Mouse (Mus musculus) limb, embryonic 12.5 days (tissue): ENCODE results near the gene Wdr24. TPM values are rescaled to one million over a fixed set of nuclear protein-coding genes. Genes with fewer than 3 reads are reported as not detected.
"Not testable (repeated sequence)": the region's sequence is repeated elsewhere in the genome, so short reads cannot be mapped to it uniquely, and the experiment has no call there.

Experiments
- ATAC-seq: fragments of 200-750 bp; cut with Nextera tagmentation; 2 replicates; pipeline ENCODE4 v1.8.0; 2017; ENCODE audit warnings: low read depth, moderate TSS enrichment; ENCODE audit not compliant: insufficient number of reproducible peaks, insufficient read depth, low FRiP score, low TSS enrichment
- H3K27ac ChIP-seq: fragments of 300-500 bp; sonication (generic); 2 replicates; pipeline ENCODE4 v1.5.1; 2016; ENCODE audit warnings: mild to moderate bottlenecking, moderate library complexity
- H3K27me3 ChIP-seq: fragments of 300-500 bp; sonication (generic); 2 replicates; pipeline ENCODE4 v1.6.1; 2016; ENCODE audit warnings: mild to moderate bottlenecking, moderate library complexity
- H3K36me3 ChIP-seq: fragments of 300-500 bp; sonication (generic); 2 replicates; pipeline ENCODE4 v1.6.1; 2016; ENCODE audit warnings: mild to moderate bottlenecking, moderate library complexity
- H3K4me1 ChIP-seq: fragments of 300-500 bp; sonication (generic); replicated peaks from 2 replicates; pipeline ENCODE4 v1.6.1; 2016
- H3K4me2 ChIP-seq: fragments of 300-500 bp; sonication (generic); 2 replicates; pipeline ENCODE4 v1.6.1; 2016; ENCODE audit warnings: mild to moderate bottlenecking, moderate library complexity
- H3K4me3 ChIP-seq: fragments of 300-500 bp; sonication (generic); replicated peaks from 2 replicates; pipeline ENCODE4 v1.5.1; 2016; ENCODE audit warnings: mild to moderate bottlenecking
- H3K9ac ChIP-seq: fragments of 300-500 bp; sonication (generic); replicated peaks from 2 replicates; pipeline ENCODE4 v1.6.1; 2016; ENCODE audit warnings: mild to moderate bottlenecking, moderate library complexity
- H3K9me3 ChIP-seq: fragments of 300-500 bp; sonication (generic); 2 replicates; pipeline ENCODE4 v1.6.1; 2016; ENCODE audit warnings: mild to moderate bottlenecking, moderate library complexity
- WGBS: fragments of 180-500 bp; shearing (Covaris S2); methylation state at CpG from one replicate; pipeline ENCODE4 v1.1.7; 2016; 5-methylcytosine and 5-hydroxymethylcytosine counted together
- polyA plus RNA-seq: library from polyadenylated mRNA; unstranded; fragments of >200 nt; fragmentation: Nextera tagmentation; extraction: Ambion mirVana; gene quantifications from 2 replicates; pipeline ENCODE4 v1.2.1, GENCODE M21; 2016

Wdr24 gene
- polyA plus RNA-seq, 1 experiment from 2014 or later: 30.9 TPM

DNA sequence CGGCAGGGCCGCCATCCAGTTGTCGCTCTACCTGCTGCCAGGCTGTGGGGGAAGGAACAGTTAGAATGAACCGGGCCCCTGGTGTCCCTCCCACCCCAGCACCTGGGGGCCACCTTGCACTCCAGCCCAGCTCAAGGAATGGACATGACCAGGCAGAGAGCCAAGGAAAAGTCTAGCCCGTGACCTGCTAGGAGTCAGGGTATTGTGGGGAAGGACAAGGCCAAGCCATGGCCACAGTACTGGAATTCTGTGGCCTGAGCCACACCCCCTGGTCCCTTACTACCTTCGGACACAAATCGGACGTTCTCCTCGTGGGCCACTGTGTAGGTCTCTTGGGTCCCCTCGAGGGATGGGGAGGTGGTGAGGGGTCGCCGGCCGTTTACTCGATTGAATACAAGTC is 40.9 kb downstream of the Wdr24 start:
- no peak overlapping the region for H3K4me3 ChIP-seq
- peaks cover 34% of the 10 kb centered on the region for H3K4me1 ChIP-seq
- no peaks in the 10 kb centered on the region for H3K36me3 ChIP-seq
- H3K27me3 ChIP-seq: no peaks in the 10 kb centered on the region
- WGBS: 91% methylated on average over 14 of the region's 14 CpGs
- no peak overlapping the region for H3K9ac ChIP-seq
- no peaks in the 10 kb centered on the region for H3K9me3 ChIP-seq
- no peak overlapping the region for H3K4me2 ChIP-seq
- ATAC-seq: no peak
- no peak overlapping the region for H3K27ac ChIP-seq

DNA sequence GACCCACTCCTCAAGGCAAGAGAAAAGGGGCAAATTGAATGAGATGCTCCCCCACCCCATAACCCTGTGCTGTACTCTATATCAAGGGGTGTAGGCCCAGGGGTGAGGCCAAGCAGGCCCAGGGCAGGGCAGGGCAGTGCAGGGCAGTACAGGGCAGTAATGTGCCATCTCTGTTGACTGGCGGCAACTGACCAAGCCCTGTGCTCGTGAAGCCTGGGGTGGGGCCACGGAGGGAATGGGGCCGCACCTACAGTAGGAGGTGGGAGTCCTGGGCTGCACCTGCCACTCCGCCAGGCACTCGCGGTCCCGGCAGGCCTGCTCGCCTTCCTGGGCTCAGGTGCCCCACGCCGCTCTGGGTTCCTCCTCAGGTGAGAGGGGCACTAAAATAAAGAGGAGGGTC is 41.9 kb downstream of the Wdr24 start:
- WGBS: 91% methylated on average over 11 of the region's 11 CpGs
- H3K9me3 ChIP-seq: no peaks in the 10 kb centered on the region
- H3K27me3 ChIP-seq: no peaks in the 10 kb centered on the region
- ATAC-seq: no peak
- no peak overlapping the region for H3K4me2 ChIP-seq
- no peak overlapping the region for H3K4me3 ChIP-seq
- H3K36me3 ChIP-seq: no peaks in the 10 kb centered on the region
- no peak overlapping the region for H3K27ac ChIP-seq
- H3K9ac ChIP-seq: no peak overlapping the region
- peaks cover 31% of the 10 kb centered on the region for H3K4me1 ChIP-seq

DNA sequence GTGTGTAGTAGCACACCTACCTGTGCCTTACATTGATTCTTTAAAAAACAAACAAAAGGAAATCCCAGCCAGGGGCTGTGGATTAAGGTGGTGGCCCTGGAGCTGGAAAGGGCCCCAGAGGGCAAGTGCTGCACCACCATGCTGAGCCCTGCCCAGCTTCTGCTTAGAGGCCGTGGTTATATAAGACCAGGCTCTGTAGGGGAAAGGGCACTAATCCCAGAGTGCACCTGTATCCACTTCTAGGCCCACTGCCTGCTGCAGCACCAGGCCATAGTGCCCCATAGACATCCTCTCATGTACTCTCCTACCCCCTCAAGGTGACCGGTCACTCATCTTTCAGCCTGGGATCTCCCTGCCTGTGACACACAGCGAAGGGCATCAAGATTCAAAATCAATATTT is 42.7 kb downstream of the Wdr24 start:
- Histone ChIP-seq H3K4me3 (no peak overlapping the region), H3K36me3 (no peaks in the 10 kb centered on the region), H3K27me3 (no peaks in the 10 kb centered on the region), H3K9me3 (no peaks in the 10 kb centered on the region), H3K4me2 (no peak overlapping the region), H3K4me1 (peaks cover 23% of the 10 kb centered on the region), H3K27ac (no peak overlapping the region), H3K9ac (no peak overlapping the region)
- WGBS: 89% methylated on average over 3 of the region's 3 CpGs
- ATAC-seq: no peak

DNA sequence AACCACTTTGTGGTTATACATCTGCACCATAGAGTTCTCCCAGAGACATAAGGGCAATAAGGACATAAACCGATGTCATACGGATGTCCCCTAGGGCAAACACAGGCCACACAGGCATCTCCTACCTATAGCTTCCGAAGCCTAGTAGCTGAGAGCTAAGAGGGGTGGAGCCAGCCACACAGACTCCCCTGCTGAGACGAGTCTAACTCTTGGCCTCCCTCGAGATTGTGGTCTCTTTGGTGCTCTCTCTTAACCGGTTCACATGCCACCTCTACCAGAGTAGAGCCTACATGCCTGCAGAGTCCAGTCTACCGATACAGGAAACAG is 44.0 kb downstream of the Wdr24 start:
- Histone ChIP-seq H3K4me2 (peak overlapping the region; percentile 99), H3K9ac (no peak overlapping the region), H3K9me3 (no peaks in the 10 kb centered on the region), H3K4me1 (peaks cover 17% of the 10 kb centered on the region), H3K27me3 (no peaks in the 10 kb centered on the region), H3K27ac (no peak overlapping the region), H3K4me3 (peak overlapping the region; percentile 81), H3K36me3 (no peaks in the 10 kb centered on the region)
- WGBS: 10% methylated on average over 7 of the region's 7 CpGs
- no peak for ATAC-seq

DNA sequence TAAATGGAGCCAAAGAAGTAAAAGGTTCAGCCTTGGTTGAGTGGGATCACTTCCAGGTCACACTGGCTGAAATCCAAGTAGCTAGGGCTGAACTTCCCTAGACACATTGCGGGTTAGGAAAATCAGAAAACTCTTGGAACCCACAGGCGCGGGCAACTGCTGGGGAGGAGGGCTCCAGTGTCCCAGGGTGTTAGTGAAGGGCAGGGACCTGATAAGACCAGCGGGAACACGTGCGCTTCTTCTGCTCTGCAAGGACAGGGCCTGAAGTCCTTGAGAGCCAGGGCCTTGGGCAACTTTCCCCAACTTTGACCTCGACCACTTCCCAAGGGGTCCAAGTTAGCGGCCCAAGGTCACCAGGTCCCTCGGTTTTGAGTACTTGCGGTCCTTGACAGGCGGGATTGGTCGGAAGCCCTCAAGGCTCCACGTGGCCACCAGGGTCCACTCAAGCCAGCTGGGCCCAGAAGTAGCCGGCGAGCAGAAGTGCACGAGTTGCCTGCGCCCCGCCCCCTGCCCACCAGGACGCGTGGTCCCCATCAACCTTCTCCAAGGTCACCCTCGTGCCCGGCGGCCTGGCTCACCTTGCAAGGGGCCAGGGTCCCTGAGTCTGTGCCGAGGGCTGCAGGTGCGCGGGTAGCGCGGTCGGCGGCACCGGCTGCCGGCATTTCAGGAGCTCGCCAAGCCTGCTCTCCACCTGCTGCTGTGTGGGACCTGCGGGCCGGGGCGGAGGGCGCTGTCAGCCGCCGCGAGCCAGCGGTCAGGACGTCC is 44.6 kb downstream of the Wdr24 start:
- H3K4me3 ChIP-seq: peak overlapping the region; percentile 81
- no peaks in the 10 kb centered on the region for H3K36me3 ChIP-seq
- WGBS: 1% methylated on average over 41 of the region's 42 CpGs
- peak overlapping the region; percentile 99 for H3K4me2 ChIP-seq
- no peaks in the 10 kb centered on the region for H3K27me3 ChIP-seq
- H3K9ac ChIP-seq: peak overlapping the region; percentile 69
- no peaks in the 10 kb centered on the region for H3K9me3 ChIP-seq
- ATAC-seq: peak; percentile 29
- H3K4me1 ChIP-seq: peaks cover 17% of the 10 kb centered on the region
- 0 out of 2 replicates have a peak overlapping the region, but pooled peaks have one; percentile 75 for H3K27ac ChIP-seq

DNA sequence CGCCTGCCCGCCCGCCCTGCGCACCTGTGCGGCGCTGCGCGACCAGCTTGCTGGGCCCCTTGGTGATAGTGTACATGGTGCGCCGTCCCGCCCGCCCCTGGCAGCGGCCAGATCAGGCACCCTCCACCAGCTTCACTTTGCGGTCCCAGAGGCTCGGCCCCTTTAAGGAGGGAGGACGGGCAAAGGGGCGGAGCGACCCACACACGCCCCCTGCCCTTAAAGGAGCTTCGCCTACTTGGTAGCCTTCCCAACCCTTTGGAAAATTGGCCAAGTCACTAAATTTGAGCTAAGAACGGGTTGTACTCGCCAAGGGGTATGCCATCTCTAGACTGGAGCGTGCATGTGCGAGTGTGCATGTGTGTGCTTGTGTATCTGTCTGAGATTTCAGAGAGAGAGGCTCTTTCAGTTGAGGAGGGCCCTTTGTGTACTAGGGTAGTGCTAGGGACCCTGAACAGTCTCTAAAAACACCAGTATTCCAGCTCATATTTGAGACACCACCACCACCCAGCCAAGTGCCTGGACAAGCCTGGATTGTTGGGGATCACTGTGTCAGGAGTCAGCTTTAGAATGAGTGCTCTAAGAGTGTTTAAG is 45.3 kb downstream of the Wdr24 start, which contains the start of gene Mcrip2:
TSS of gene Mcrip2 (minus strand) at position 164 of the 591 bp plus-strand sequence.
- peak; percentile 63 for ATAC-seq
- WGBS: under 1% methylated on average over 24 of the region's 24 CpGs
- H3K9ac ChIP-seq: peak within 1 kb of the TSS; percentile 69
- peaks cover 17% of the 10 kb centered on the region for H3K4me1 ChIP-seq
- peak within 1 kb of the TSS; percentile 81 for H3K4me3 ChIP-seq
- H3K27ac ChIP-seq: peak within 1 kb of the TSS; percentile 75
- no peaks in the 10 kb centered on the region for H3K9me3 ChIP-seq
- H3K4me2 ChIP-seq: peak within 1 kb of the TSS; percentile 99
- no peaks in the 10 kb centered on the region for H3K27me3 ChIP-seq
- no peaks in the 10 kb centered on the region for H3K36me3 ChIP-seq

DNA sequence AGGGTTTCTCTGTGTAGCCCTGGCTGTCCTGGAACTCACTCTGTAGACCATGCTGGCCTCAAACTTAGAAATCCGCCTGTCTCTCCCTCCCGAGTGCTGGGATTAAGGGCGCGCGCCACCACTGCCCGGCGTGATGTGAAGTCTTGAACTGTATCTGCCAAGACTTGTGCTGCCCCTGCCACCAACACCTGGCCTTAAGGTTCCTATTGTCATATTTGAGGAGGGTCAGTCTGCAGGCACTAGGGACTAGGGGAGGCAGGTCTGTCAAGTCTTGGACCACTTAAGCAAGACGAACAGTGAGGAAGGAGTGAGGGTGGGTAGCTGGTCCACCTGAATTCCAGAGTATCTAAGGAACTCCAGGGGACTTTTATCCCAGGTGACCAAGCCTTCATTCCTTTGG is 46.1 kb downstream of the Wdr24 start:
- 91% methylated on average over 8 of the region's 8 CpGs for WGBS
- no peak for ATAC-seq
- H3K4me1 ChIP-seq: peaks cover 23% of the 10 kb centered on the region
- no peaks in the 10 kb centered on the region for H3K36me3 ChIP-seq
- H3K27ac ChIP-seq: no peak overlapping the region
- H3K27me3 ChIP-seq: no peaks in the 10 kb centered on the region
- no peak overlapping the region for H3K4me3 ChIP-seq
- no peak overlapping the region for H3K4me2 ChIP-seq
- H3K9ac ChIP-seq: no peak overlapping the region
- no peaks in the 10 kb centered on the region for H3K9me3 ChIP-seq

DNA sequence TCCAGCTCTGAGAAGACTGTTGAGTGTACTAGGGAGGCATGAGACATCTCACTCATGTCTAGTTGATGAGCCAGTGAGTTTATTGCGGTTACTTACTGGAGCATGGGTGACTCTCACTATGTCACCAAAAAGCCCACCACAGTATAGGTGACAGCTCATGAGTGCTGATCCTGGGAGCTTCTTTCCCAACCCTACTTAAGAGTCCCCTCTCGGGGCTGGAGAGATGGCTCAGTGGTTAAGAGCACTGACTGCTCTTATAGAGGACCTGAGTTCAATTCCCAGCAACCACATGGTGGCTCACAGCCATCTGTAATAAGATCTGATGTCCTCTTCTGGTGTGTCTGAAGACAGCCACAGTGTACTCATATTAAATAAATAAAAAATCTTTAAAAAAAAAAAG is 46.5 kb downstream of the Wdr24 start:
- no peak for ATAC-seq
- Histone ChIP-seq H3K36me3 (no peaks in the 10 kb centered on the region), H3K4me1 (peaks cover 23% of the 10 kb centered on the region), H3K9me3 (no peaks in the 10 kb centered on the region), H3K4me3 (no peak overlapping the region), H3K9ac (no peak overlapping the region), H3K4me2 (no peak overlapping the region), H3K27ac (no peak overlapping the region), H3K27me3 (no peaks in the 10 kb centered on the region)
- 84% methylated on average over 2 of the region's 2 CpGs for WGBS

DNA sequence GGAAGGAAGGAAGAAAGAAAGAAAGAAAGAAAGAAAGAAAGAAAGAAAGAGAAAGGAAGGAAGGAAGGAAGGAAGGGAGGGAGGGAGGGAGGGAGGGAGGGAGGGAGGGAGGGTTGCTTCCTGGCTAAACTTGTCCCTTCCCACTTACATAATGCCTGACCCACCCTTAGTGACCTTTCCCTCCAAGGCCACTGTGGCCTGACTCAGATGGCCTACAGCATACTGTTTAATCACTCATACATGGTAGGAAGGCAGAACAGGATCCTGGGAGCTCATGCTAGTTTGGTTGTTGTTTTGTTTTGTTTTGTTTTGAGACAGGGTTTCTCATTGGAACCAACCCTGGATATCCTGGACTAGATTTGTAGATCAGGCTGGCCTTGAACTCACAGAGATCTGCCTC is 48.1 kb downstream of the Wdr24 start:
- H3K4me1 ChIP-seq: peaks cover 32% of the 10 kb centered on the region
- not testable (repeated sequence) for H3K4me3 ChIP-seq, H3K9me3 ChIP-seq, H3K27me3 ChIP-seq, H3K9ac ChIP-seq, ATAC-seq, H3K36me3 ChIP-seq, H3K4me2 ChIP-seq, H3K27ac ChIP-seq

DNA sequence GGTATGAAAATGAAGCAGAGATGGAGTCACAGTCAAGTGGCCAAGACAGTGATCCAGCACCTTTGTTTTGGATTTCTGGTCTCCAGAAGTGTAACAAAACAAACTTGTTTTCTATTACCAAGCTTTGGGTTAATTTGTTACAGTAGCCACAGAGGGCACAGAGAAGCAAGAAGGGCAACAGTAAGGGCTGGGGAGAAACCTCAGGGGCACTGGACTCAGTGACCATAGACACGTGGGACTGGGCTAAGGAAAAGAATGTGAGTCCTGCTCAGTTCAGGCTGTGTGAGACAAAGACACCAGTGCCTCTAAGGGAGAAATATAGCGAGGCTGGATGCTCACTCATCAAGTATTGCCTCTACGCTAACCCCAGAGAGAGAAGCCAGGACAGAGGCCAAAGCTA is 49.2 kb downstream of the Wdr24 start:
- Histone ChIP-seq H3K9ac (no peak overlapping the region), H3K27ac (no peak overlapping the region), H3K4me1 (peaks cover 33% of the 10 kb centered on the region), H3K4me3 (no peak overlapping the region), H3K9me3 (no peaks in the 10 kb centered on the region), H3K4me2 (no peak overlapping the region), H3K27me3 (no peaks in the 10 kb centered on the region), H3K36me3 (peaks cover 1% of the 10 kb centered on the region)
- 80% methylated on average over 3 of the region's 3 CpGs for WGBS
- ATAC-seq: no peak

DNA sequence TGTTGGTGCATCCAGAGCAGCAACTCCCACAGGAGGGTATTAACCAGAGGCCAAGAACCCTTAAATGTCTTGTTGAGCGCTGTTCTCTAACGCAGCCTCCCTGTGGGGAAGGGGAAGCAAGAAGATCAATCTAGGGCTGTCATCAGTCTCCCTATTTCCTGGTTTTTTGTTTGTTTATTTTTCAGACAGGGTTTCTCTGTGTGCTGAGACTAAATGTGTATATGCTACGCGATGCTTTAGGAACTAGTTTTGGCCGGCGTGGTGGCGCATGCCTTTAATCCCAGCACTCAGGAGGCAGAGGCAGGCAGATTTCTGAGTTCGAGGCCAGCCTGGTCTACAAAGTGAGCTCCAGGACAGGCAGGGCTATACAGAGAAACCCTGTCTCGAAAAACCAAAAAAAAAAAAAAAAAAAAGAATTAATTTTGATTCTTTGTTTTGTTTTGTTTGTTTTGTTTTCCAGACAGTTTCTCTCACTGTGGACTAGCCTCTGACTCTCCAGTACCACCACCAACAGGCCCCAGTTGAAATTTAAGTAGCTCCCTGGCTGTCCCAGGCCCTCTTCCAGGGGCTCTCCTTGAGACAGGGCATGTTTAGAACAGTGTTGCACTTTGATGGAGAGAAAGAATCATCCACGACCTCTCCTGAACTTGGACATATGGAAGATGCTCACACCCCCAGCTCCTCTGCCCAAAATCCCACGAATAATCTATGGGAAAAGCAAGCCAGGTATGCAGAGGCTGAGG is 50.1 kb downstream of the Wdr24 start:
- 81% methylated on average over 10 of the region's 11 CpGs for WGBS
- Histone ChIP-seq H3K27me3 (no peaks in the 10 kb centered on the region), H3K27ac (no peak overlapping the region), H3K4me3 (peak overlapping the region; percentile 80), H3K36me3 (peaks cover 10% of the 10 kb centered on the region), H3K4me2 (peak overlapping the region; percentile 89), H3K9ac (peak overlapping the region; percentile 46; the same call in 1 of the 2 replicates), H3K9me3 (no peaks in the 10 kb centered on the region), H3K4me1 (peaks cover 26% of the 10 kb centered on the region)
- no peak for ATAC-seq
